Mouse (Mus musculus) gastrocnemius, postnatal 10 days (tissue): Measurements from ENCODE around the gene Usp22. TPM values are rescaled to one million over a fixed set of nuclear protein-coding genes. Genes with fewer than 3 reads are reported as not detected.
A peak's percentile ranks its signal among the peaks of the same experiment; 100 is the strongest.
"Not testable (repeated sequence)": the region's sequence is repeated elsewhere in the genome, so short reads cannot be mapped to it uniquely, and the experiment has no call there.

Experiments
- DNase-seq: peaks from one replicate; pipeline ENCODE4 v3.0.0; 2021; ENCODE audit warnings: mixed read lengths
- total RNA-seq, 2 experiments: library from RNA; stranded (reverse); gene quantifications; 2 replicates each; pipeline ENCODE4 v1.2.3; 2021

The Usp22 gene
- total RNA-seq, 2 experiments from 2014 or later: 28.1 to 39.3 TPM

- DNase-seq: no peak
These were observed 15.9 kb upstream of the Usp22 start for GRCm38 (mm10) chr11:61190776-61191175.

GRCm38 (mm10) chr11:61183820-61184219 is 9.0 kb upstream of the Usp22 start:
- DNase-seq: no peak

- no peak for DNase-seq
These were observed 6.8 kb upstream of the Usp22 start for GRCm38 (mm10) chr11:61181624-61182023.

GRCm38 (mm10) chr11:61180361-61180760 is 5.5 kb upstream of the Usp22 start:
- no peak for DNase-seq

DNA sequence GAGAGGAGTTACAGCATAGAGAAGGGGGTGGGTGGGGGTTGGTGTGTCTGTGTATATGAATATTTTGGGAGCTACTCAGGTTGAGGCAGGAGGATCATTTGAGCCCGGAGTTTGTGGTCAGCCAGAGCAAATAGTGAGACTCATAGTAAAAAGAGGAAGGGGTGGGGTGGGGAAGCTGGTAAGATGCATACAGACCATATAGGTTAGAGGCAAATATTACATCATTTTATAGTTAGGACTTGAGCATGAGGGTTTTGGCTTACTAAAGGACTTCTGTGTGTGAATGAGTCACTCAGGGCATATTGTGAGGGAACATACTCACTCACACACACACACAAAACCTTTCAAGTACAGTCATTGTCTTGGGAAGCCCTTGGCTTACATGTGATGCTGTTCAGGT is 1.5 kb upstream of the Usp22 start:
- no peak for DNase-seq

DNA sequence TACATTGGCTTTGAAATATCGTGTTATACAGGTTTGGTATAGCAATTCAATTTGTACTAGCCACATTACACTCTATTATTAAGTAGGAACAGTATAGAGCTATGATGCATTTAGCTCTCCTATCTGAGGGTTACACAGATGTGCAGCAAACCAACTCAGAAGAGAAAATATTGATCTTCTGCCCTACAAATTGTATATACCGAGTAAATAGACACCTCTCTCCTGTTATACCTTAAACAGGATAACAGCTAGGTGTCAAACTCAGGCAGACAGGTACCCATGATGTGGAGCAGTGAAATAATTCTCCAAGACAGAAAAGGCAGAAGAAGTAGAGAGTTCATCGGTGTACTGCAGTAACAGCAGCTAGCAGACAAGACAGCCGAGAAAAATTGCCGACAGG is 923 bp upstream of the Usp22 start:
- DNase-seq: no peak

DNA sequence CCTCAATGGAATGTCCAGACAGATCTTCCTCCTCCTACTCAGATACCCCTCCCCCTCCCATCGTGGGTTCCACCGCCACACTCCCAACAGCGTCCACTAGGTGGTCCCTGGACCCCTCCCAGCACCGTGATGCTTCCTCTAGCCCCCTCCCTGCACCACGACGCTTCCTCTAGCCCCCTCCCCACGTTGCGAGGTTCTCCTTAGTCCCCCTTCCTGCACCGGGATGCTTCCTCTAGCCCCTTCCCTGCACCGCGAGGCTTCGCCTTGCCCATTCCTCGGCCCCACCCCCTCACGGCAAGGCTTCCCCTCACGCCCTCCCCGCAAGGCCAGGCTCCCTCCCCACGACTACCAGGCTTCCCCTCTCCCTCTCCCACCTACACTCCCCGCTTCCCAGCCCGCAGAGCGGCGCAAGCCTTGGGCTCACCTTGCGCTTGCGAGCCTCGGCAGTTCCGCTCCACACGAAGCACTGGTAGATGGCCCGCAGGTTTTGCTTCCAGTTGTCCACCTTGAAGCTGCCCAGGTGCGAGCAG is 499 bp downstream of the Usp22 start:
- peak; percentile 61 for DNase-seq

DNA sequence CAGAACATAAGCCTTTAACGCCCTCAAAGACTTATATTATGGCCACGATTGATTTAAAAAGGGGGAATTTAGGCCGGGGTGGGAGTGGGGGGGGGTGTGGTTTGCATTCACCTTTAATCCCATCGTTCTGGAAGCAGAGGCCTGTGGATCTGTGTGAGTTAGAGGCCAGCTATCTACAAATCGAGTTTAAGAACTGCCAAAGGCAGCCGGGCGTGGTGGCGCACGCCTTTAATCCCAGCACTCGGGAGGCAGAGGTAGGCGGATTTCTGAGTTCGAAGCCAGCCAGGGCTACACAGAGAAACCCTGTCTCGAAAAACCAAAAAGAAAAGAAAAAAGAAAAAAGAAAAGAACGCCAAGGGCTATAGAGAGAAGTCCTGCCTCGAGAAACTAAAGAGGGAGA is 1.4 kb downstream of the Usp22 start:
- DNase-seq: not testable (repeated sequence)

- no peak for DNase-seq
These were observed 4.7 kb downstream of the Usp22 start for GRCm38 (mm10) chr11:61170184-61170583.

- DNase-seq: no peak
These were observed 10.0 kb downstream of the Usp22 start for GRCm38 (mm10) chr11:61164881-61165280.

- DNase-seq: no peak
These were observed 10.5 kb downstream of the Usp22 start for GRCm38 (mm10) chr11:61164366-61164765.

GRCm38 (mm10) chr11:61163341-61163740 is 11.5 kb downstream of the Usp22 start:
- no peak for DNase-seq

- no peak for DNase-seq
These were observed 12.1 kb downstream of the Usp22 start for GRCm38 (mm10) chr11:61162776-61163175.

DNA sequence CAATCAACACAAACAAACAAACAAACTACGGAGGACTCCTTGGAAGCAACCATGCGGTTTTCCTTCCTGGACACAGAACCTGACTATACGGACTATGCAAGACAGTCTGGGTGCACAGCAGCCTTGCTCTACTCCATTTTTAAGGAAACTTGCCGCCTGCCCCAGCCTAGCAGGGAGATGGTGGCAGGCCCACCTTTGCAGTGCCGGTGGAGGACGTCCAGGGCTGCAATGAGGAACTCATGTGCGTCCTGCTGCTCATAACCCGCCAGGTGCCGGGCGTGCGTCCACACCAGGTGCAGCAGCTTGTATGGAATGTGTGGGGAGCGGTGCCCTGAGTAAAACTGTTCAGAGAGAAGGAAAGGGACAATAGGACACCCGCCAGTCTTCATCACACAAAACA is 13.7 kb downstream of the Usp22 start:
- no peak for DNase-seq

DNA sequence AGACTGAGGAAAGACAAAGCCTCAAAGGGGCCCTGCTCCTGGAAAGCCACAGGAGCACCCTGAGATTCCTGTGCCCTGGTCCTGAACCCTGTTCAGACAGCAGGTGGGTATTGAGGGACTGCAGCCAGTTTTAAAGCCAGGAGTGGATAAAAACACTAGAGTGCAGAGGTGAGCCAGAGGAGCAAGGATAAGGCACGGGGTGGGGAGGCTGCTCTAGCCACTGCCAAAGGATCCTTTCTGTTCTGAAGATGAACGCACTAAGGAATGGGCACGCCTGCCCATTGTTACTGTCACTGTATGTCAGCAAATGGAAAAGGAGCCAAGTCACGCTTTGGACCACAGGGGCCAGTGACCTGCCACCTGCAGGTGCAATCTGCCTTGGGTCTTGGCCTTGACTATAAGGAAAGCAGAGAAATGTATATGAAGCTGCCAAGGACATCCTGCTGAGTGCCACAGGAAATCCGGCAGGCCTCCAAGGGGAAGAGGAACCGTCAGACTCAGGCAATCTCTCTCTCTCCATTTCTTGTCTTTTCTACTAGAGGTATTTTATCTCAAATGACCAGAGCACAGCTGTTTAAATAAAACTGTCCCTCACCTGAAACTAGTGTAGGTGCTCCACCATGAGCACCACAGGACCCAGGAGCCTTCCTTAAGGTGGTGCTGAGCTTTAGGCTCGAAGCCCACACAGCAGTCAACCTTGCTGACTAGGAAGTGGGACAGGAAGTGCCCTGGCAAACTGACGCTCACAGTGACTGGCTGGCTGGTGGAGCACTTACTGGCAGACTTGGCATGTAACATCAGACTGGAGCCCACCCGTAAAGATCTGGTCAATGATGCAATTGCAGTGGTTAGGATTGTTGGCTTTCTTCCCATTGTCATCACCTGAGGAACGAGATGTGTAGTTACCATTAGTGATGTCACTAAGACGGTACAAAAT is 14.8 kb downstream of the Usp22 start:
- no peak for DNase-seq

- no peak for DNase-seq
These were observed 16.7 kb downstream of the Usp22 start for GRCm38 (mm10) chr11:61158141-61158540.

DNA sequence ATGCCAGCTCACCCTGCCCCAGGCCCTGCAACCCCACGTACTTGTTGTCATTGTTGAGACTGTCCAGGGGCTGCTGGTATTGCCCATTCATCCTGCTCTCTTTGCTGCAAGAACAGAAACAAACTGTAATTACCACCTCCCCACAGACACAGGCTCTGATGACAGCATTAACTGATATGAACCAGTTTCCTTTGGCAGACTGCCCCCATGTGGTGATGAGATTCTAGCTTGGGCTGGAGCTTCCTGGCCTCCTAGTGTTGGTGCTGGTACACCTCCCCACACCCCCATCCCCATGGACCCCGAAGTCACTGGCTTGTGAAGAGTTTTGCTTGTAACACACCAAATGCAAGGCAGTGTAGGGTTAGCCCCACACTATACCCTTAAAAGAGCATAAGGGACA is 19.1 kb downstream of the Usp22 start:
- peak; percentile 28 for DNase-seq

GRCm38 (mm10) chr11:61150233-61151001 is 24.4 kb downstream of the Usp22 start:
- DNase-seq: no peak

GRCm38 (mm10) chr11:61147300-61147683 is 27.6 kb downstream of the Usp22 start:
- peak; percentile 27 for DNase-seq

DNA sequence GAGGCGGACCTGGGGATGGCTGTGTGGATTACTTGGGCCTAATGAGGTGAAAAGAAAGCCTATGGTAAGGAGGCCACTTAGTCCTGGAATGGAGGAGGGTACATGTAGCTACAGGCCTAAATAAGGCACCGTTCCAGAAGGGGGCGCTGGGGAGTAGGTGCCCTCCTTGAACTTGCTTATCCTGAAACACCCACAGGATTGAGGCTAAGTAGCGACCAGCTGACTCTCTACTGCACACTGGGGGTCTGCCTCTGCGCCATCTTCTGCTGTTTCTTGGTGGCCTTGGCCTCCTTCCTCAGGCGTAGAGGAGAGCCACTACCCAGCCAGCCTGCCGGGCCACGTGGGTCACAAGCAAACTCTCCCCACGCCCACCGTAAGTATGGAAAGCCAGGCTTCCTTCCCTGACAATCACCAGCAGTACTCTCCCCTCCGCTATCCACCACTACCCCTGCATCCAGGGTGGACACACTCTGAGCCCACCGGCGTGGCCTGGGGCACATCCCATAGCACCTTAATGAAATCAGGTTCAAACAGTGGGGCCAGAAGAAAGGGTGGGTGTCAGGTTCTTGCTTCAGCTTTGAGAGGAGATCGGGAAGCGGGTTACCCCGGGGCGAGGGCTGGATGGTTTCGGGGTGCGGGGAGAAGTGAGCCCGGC is 28.1 kb downstream of the Usp22 start:
- peak; percentile 24 for DNase-seq

DNA sequence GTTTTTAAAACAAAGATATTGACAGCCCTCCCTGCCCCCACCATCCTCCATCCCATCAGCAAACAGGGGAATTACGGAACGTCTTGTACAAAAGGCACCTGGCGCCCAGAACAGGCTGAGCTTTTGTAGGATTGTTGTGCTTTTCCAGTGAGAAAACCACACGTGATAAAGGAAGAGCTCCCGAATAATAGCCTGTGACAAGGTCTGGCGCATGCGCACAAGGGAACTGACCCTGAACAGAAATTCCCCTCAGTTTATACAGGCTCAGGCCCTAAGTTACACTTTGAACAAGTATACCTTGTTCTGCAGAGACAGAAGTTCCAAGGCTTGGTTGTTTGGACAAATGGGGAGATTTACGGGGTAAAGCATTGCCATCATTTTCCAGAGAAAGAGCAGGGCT is 29.3 kb downstream of the Usp22 start:
- no peak for DNase-seq
